In genomic region chr17:4610993-4611392, GRCm38 (mm10) we compare ENCODE assay signal across 13 mouse cellular contexts.
DNase-seq lines count a peak whose midpoint lies in the region; ATAC-seq and TF ChIP-seq lines count a peak whose summit lies in the region.
"Had no signal": no experiment of that assay in that cellular context is flagged by ENCODE, and none has a peak within 500 bp of the region (broad histone marks: within the 10 kb centered on the region; RNA-seq: fewer than 3 reads in every experiment).

No protein-coding gene starts in this region.

- H3K27ac ChIP-seq in gastrocnemius, adult 2 months = no peak overlapping the region
- no peak overlapping the region for H3K27ac ChIP-seq in left cerebral cortex, adult 2 months
- H3K27ac ChIP-seq: forebrain, embryonic 10.5 days; hindbrain, embryonic 13.5 days had no signal

- H3K4me3 ChIP-seq in gastrocnemius, adult 2 months = no peak overlapping the region
- H3K4me3 ChIP-seq in left cerebral cortex, adult 2 months = no peak overlapping the region
- H3K4me3 ChIP-seq: forebrain, embryonic 10.5 days; hindbrain, embryonic 13.5 days had no signal

- no peak for ATAC-seq in Patski
- ATAC-seq in frontal cortex, adult (ENCODE audit: low TSS enrichment) = no peak

- TF ChIP-seq CTCF in gastrocnemius, adult 2 months (IDR thresholded peaks at IDR 0.05) = peak; percentile 52
- peak; percentile 27 for TF ChIP-seq CTCF in left cerebral cortex, adult 2 months (IDR thresholded peaks at IDR 0.05)
- TF ChIP-seq CTCF in Patski (IDR thresholded peaks at IDR 0.05) = peak; percentile 57

- intact Hi-C loops in gastrocnemius, adult 2 months (cut with DNase I) = loop anchor here (10.0 kb wide), 3 partner anchors 114 to 436 kb away; partner anchors contain the start of gene Arid1b
- intact Hi-C loops in left cerebral cortex, adult 2 months (cut with DNase I) = no loop called here

- no peaks in the 10 kb centered on the region for H3K27me3 ChIP-seq in Patski
- H3K27me3 ChIP-seq: hindbrain, embryonic 13.5 days had no signal

- no peak for DNase-seq in gastrocnemius, adult 2 months
- no peak for DNase-seq in gastrocnemius, postnatal 10 days
- no peak for DNase-seq in left cerebral cortex, adult 2 months (ENCODE audit: extremely low spot score in 1 of 2, low spot score in 2 of 2)
- DNase-seq in left cerebral cortex, adult 11 months (ENCODE audit: low spot score) = no peak
- peak; percentile 4 to 5 for DNase-seq in B cell, adult 2 months
- no peak for DNase-seq in Patski (ENCODE audit: low read depth, low spot score)
- no peak for DNase-seq in ovary, postnatal 10 days (ENCODE audit: low spot score)
- DNase-seq: cerebellum, adult 2 months; midbrain, embryonic 14.5 days; right cerebral cortex, postnatal 14 days had no signal

- in situ Hi-C loops in Patski (cut with MboI; ENCODE audit: low pct_unique_long_range_greater_than_20kb) = no loop called here

- POLR2A ChIA-PET in Patski (lab: Charles Lee) = no interaction called here

- CTCF ChIA-PET in Patski (lab: Charles Lee) = no interaction called here

Comparison
In these comparisons a context has a peak if more than half of its experiments do, and no peak if none do; other contexts are left out.
1. DNase-seq: peak in B cell, adult 2 months (2 of 2); none in gastrocnemius, adult 2 months (single experiment), gastrocnemius, postnatal 10 days (single experiment), left cerebral cortex, adult 2 months (0 of 2), left cerebral cortex, adult 11 months (single experiment), Patski (single experiment) and ovary, postnatal 10 days (single experiment).
2. Peak in every context shown above with its lines, with median percentiles within 50 percentile points of each other: CTCF ChIP-seq.